Mouse (Mus musculus) bone marrow, adult 2 months (tissue): ENCODE data around the gene B3galnt1. TPM values are rescaled to one million over a fixed set of nuclear protein-coding genes. Genes with fewer than 3 reads are reported as not detected.

Experiments used
- H3K27ac ChIP-seq: fragments of 200-500 bp; 2 replicates; pipeline ENCODE4 v1.5.1; 2012; ENCODE audit warnings: low read depth, mild to moderate bottlenecking, control low read depth, inconsistent platforms, low read length; ENCODE audit not compliant: control insufficient read depth, poor library complexity, insufficient read depth
- H3K4me1 ChIP-seq: fragments of 200-500 bp; 2 replicates; pipeline ENCODE4 v1.6.1; 2011; ENCODE audit warnings: low read length; ENCODE audit not compliant: control insufficient read depth, insufficient read depth
- H3K4me3 ChIP-seq: fragments of 200-500 bp; replicated peaks from 2 replicates; pipeline ENCODE3; 2011; ENCODE audit warnings: mild to moderate bottlenecking, low read depth, low read length, control low read depth; ENCODE audit not compliant: control insufficient read depth
- CTCF ChIP-seq: fragments of 200-500 bp; IDR thresholded peaks from 2 replicates; pipeline ENCODE4 v1.5.1; 2011; ENCODE audit warnings: low read length, control low read depth; ENCODE audit not compliant: control insufficient read depth, insufficient read depth
- POLR2A ChIP-seq: fragments of 200-500 bp; IDR thresholded peaks from 2 replicates; pipeline ENCODE4 v1.6.1; 2011; ENCODE audit warnings: low read depth, mild to moderate bottlenecking, control low read depth, low read length, borderline replicate concordance; ENCODE audit not compliant: control insufficient read depth
- WGBS: fragments of 180-500 bp; shearing (Covaris S2); methylation state at CpG from one replicate; pipeline ENCODE4 v1.1.7; 2018; 5-methylcytosine and 5-hydroxymethylcytosine counted together
- polyA plus RNA-seq: library from polyadenylated mRNA; stranded (reverse); fragments of >200 nt; gene quantifications from 2 replicates; pipeline ENCODE4 v1.2.4, GENCODE M21; 2011; ENCODE audit warnings: low replicate concordance; ENCODE audit not compliant: missing spikeins, insufficient read depth, insufficient read length

Gene B3galnt1
- polyA plus RNA-seq, 1 experiment: 2.0 TPM

DNA sequence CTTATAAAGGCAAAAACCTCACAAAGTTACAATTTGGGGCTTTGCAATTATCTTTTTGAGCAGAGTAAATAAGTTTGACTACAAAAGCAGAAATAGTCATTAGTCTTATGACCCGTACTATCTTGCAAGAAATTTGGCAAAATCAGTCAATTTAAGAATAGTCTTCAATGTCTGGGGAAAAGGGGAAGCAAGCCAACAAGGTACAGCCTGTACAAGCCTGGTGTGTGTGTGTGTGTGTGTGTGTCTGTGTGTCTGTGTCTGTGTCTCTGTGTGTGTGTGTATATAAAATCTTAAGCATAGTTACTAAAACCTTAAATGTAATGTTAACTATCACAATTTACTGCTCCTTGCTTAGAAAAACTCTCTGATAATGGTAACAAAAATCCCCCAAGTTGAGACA lies 8.2 kb upstream of the B3galnt1 start:
- no peak overlapping the region for H3K4me3 ChIP-seq
- 2% methylated on average over 1 of the region's 1 CpGs for WGBS
- no peak for TF ChIP-seq POLR2A
- TF ChIP-seq CTCF: no peak
- no peak overlapping the region for H3K27ac ChIP-seq
- no peaks in the 10 kb centered on the region; the same call in 1 of the 2 replicates for H3K4me1 ChIP-seq

DNA sequence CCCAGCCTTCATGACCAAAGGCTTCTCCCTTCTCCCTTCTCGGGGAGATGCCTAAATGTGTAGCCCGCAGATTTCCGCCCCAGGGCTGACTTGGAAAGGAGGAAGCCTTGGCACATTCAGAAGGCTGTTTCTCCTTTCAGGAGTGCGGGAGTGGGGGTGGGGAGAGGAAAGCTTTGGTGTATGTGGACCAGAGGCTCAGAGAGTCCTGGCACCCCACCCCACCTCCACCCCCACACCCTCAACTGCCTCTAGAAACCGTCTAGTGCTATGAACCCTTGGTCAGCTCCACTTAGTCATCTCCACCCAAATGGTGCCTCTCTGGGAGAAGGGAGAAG lies 373 bp upstream of the B3galnt1 start:
- no peak overlapping the region for H3K4me3 ChIP-seq
- WGBS: 13% methylated on average over 5 of the region's 5 CpGs
- no peak for TF ChIP-seq POLR2A
- TF ChIP-seq CTCF: no peak
- H3K4me1 ChIP-seq: no peaks in the 10 kb centered on the region; the same call in none of the 2 replicates
- no peak overlapping the region for H3K27ac ChIP-seq

DNA sequence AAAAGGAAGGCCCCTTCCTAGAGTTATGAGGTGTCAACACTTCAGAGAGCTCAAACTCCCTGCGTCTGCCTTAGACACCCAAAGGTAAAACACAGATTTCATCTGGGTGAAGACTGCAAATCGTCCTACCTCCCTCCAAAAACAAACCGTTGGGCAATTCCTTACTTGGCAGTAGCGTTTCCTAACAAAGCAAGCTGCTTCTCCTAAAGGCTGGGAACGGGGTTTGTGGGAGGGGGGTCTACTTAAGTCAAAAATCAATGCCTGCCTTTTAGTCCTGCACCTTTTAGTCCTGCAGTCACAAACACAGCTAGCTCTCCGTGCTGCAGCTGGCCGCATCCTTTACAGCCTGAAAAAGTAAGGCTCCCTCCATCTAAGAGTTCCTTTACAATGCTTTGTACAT lies 944 bp downstream of the B3galnt1 start:
- WGBS: 70% methylated on average over 7 of the region's 7 CpGs
- no peak for TF ChIP-seq CTCF
- TF ChIP-seq POLR2A: no peak
- Histone ChIP-seq H3K27ac (no peak overlapping the region), H3K4me3 (no peak overlapping the region), H3K4me1 (no peaks in the 10 kb centered on the region; the same call in none of the 2 replicates)

DNA sequence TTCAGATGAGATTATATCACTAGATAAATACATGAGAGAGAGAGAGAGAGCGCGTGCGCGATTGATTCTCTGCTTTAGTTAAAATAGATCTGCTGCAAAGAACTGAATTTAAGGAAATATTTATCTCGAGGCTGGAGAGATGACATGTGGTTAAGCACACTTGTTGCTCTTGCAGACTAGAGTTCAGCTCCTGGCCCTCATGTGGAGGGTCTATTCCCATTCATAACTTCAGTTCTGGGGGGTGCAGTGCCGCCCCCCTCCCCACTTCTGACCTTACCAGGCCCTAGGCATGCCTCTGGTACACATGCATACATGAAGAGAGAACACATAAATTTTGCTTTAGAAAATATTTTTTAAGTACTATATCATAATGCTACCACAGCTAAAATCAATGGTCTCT lies 1.5 kb downstream of the B3galnt1 start:
- H3K27ac ChIP-seq: no peak overlapping the region
- no peak overlapping the region for H3K4me3 ChIP-seq
- 87% methylated on average over 6 of the region's 6 CpGs for WGBS
- no peak for TF ChIP-seq POLR2A
- TF ChIP-seq CTCF: no peak
- no peaks in the 10 kb centered on the region; the same call in 1 of the 2 replicates for H3K4me1 ChIP-seq

DNA sequence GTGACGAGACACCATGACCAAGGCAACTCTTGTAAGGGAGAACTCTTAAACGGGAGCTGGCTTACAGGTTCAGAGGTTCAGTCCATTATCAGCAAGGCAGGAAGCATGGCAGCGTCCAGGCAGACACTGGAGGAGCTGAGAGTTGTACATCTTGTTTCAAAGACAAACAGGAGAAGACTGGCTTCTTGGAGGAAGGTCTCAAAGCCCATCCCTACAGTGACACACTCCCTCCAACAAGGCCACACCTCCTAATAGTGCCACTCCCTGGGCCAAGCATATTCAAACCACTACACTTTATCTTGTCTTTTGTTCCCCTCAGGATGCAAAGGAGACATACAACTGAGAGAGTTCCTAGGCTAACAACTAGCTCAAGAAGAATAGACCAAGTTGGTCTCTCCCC lies 2.6 kb downstream of the B3galnt1 start:
- H3K4me1 ChIP-seq: no peaks in the 10 kb centered on the region; the same call in 1 of the 2 replicates
- WGBS: 63% methylated on average over 3 of the region's 3 CpGs
- no peak overlapping the region for H3K4me3 ChIP-seq
- TF ChIP-seq CTCF (no peak), POLR2A (no peak)
- no peak overlapping the region for H3K27ac ChIP-seq

DNA sequence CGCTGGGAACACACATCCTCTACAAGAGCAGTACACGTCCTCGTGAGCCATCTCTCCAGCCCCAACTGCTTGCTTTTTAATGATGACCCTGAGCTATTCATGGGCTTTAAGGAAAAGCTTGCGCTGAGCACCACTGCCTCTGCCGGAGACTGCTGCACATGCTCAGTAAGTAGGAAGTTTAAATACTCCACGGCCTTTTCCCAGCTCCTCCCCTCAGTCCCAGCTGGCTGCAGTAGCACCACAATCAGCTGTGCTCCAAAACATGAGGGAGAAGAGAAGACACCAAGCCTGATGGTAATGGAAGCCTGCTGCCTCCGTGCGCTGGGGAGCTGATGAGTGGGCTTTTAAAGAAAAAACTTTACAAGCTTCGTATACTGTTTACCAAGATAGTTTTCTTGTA lies 4.7 kb downstream of the B3galnt1 start:
- Histone ChIP-seq H3K4me1 (no peaks in the 10 kb centered on the region; the same call in 1 of the 2 replicates), H3K27ac (no peak overlapping the region), H3K4me3 (no peak overlapping the region)
- TF ChIP-seq POLR2A: no peak
- TF ChIP-seq CTCF: no peak
- 79% methylated on average over 9 of the region's 9 CpGs for WGBS

DNA sequence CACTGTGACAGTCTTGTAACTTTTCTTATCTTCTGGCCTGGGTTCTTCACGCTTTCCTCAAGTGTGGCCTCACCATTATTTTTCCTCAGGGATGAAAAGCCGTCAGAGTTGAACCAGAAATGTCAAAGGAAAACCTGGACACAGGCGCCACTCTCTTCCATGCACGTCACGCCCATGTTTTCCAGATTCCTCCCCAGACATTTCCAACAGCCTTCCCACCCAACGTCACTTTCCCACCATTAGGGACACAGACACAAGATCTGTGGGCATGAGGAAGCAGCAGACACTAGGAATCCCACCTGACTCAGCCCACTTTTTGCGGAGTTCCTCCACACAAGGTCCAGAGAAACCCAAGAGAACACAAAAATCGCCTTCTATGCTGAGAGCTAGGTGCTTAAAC lies 5.3 kb downstream of the B3galnt1 start:
- no peaks in the 10 kb centered on the region; the same call in 1 of the 2 replicates for H3K4me1 ChIP-seq
- H3K27ac ChIP-seq: no peak overlapping the region
- 82% methylated on average over 8 of the region's 8 CpGs for WGBS
- TF ChIP-seq POLR2A: no peak
- TF ChIP-seq CTCF: no peak
- no peak overlapping the region for H3K4me3 ChIP-seq

DNA sequence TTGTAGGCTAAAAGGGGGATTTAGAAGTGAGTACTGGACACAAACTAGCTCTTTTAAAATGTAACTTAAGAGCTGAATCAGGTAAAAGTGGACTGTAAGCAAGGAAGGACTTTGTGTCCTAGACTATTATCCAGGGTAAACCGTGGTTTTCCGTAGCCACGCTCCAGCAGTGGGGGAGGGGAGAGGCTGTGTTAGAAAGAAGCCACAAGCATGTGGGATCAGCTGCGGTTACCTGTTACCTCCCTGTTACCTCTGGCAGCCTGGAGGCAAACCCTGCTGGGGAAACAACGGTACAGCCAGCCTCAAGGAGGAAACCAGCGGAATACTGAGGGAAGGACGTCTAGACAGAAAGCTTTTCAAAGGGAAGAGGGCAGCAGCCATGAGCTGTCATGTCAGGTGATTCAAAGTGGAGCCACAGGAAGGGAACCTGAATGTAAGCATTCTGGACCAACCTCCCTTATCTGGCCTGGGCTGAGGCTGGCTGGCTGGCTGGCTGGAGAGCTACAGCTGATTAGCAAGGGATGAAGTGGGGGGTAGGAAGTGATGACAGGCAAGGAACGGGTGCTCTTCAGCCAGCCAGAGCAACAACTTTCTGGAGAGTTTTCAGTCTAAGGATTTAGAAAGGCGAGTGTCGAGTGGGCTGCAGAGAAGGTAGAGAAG lies 10.5 kb downstream of the B3galnt1 start:
- 51% methylated on average over 10 of the region's 10 CpGs for WGBS
- TF ChIP-seq CTCF: no peak
- TF ChIP-seq POLR2A: no peak
- no peak overlapping the region for H3K4me3 ChIP-seq
- H3K4me1 ChIP-seq: no peaks in the 10 kb centered on the region
- H3K27ac ChIP-seq: no peak overlapping the region

DNA sequence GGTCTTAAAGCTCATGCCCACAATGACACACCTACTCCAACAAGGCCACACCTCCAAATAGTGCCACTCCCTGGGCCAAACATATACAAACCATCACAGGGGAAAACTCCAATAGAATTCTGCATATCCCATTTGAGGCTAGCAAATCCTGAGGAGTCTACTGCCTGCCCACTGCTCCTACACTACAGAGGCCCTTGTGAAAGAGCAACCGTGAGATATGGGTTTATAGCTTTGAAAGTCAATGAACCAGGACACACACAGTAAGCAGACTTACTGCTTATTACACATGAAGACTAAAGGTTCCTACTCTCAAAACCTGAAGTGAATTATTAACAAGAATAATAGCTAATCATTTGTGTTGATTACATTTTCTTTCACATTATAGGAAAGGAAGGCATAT lies 15.0 kb downstream of the B3galnt1 start:
- 85% methylated on average over 1 of the region's 1 CpGs for WGBS
- no peak overlapping the region for H3K4me3 ChIP-seq
- H3K4me1 ChIP-seq: no peaks in the 10 kb centered on the region

More for the DNA sequence above, 15.0 kb downstream of the B3galnt1 start:
- TF ChIP-seq CTCF (no peak), POLR2A (no peak)
- H3K27ac ChIP-seq: no peak overlapping the region
